ENCODE assay signal across 8 mouse cellular contexts in genomic region chr7:142470808-142471413, GRCm38 (mm10). TPM values are rescaled to one million over a fixed set of nuclear protein-coding genes. Genes with fewer than 3 reads are reported as not detected.
DNase-seq lines count a peak whose midpoint lies in the region; TF ChIP-seq lines count a peak whose summit lies in the region.

No protein-coding gene starts in this region.

- H3K4me3 ChIP-seq in bone marrow macrophage, adult 2 months (ENCODE audit: insufficient read depth, low read length), result no peak overlapping the region
- H3K4me3 ChIP-seq in heart, adult 2 months, result no peak overlapping the region

- H3K36me3 ChIP-seq in heart, adult 2 months (ENCODE audit: control insufficient read depth, insufficient read depth, low read length), result no peaks in the 10 kb centered on the region

- no peak for TF ChIP-seq CTCF in bone marrow macrophage, adult 2 months (IDR thresholded peaks at IDR 0.05; ENCODE audit: low read depth, low read length)
- TF ChIP-seq CTCF in heart, adult 2 months (IDR thresholded peaks at IDR 0.05), result no peak

- DNase-seq in layer of hippocampus, adult 9-11 months, result peak; percentile 33
- DNase-seq in layer of hippocampus, adult 8-10 months (ENCODE audit: low spot score in 2 of 2), result no peak
- peak; percentile 71 to 77 for DNase-seq in heart, adult 2 months
- peak; percentile 59 for DNase-seq in kidney, postnatal 14 days
- peak; percentile 51 for DNase-seq in neural tube, embryonic 10.5 days (ENCODE audit: extremely low spot score, low spot score)
- no peak for DNase-seq in right cerebral cortex, postnatal 14 days
- no peak for DNase-seq in right cerebral cortex, adult 18-20 months

- no peak for TF ChIP-seq POLR2A in bone marrow macrophage, adult 2 months (IDR thresholded peaks at IDR 0.05; ENCODE audit: borderline replicate concordance, low read depth, low read length)
- peak; percentile 51; the same call in 1 of the 2 replicates for TF ChIP-seq POLR2A in heart, adult 2 months (IDR thresholded peaks at IDR 0.05; ENCODE audit: insufficient read depth, low read depth, low read length)

- peak overlapping the region; percentile 15 for H3K27ac ChIP-seq in bone marrow macrophage, adult 2 months (ENCODE audit: insufficient read depth, low read depth, low read length)
- H3K27ac ChIP-seq in heart, adult 2 months, result peak overlapping the region; percentile 75

- H3K4me1 ChIP-seq in bone marrow macrophage, adult 2 months (ENCODE audit: control insufficient read depth, insufficient read depth, low read length), result peaks cover 16% of the 10 kb centered on the region
- peaks cover 17% of the 10 kb centered on the region for H3K4me1 ChIP-seq in heart, adult 2 months (ENCODE audit: control insufficient read depth, insufficient read depth, low read length)

- intact Hi-C loops in heart, adult 2 months (cut with DNase I), result no loop called here

- 11% methylated on average over 4 of the region's 4 CpGs for WGBS in heart, adult 2 months

- H3K79me2 ChIP-seq in heart, adult 2 months (replicated peaks; ENCODE audit: control insufficient read depth, insufficient read depth, low read length), result no peaks in the 10 kb centered on the region

- H3K9ac ChIP-seq in heart, adult 2 months (ENCODE audit: low read depth, low read length), result no peak overlapping the region; the same call in 1 of the 2 replicates

- peak; percentile 23; the same call in 1 of the 2 replicates for TF ChIP-seq EP300 in heart, adult 2 months (IDR thresholded peaks at IDR 0.05; ENCODE audit: insufficient read depth, low read depth, low read length)

- no peaks in the 10 kb centered on the region for H3K27me3 ChIP-seq in heart, adult 2 months (ENCODE audit: control insufficient read depth, insufficient read depth, low read length)

RNA-seq across cellular contexts. Expression of gene Lsp1, which starts 10.3 kb away (rescaled TPM):
- total RNA-seq in layer of hippocampus, adult 8-10 months (2022), result 10 to 100 TPM in 2 of 4 experiments, 1 to 10 TPM in 2; 2.2 to 18.3 (median 8.4) TPM
- polyA plus RNA-seq in bone marrow macrophage, adult 2 months (2012; ENCODE audit: insufficient read depth, insufficient read length, missing spikeins), result 320 and 327 TPM in 2 replicates
- total RNA-seq in heart, adult 2 months (2021), result 10 to 100 TPM; 28.4 to 35.0 TPM
- 96.6 and 107 TPM in 2 replicates for polyA plus RNA-seq in heart, adult 2 months (2012; rRNA removed)

RNA-seq across cellular contexts. Expression of gene Tnnt3, which starts 27.7 kb away (rescaled TPM):
- total RNA-seq in layer of hippocampus, adult 8-10 months (2022), result 1 to 10 TPM in 2 of 4 experiments, not detected in 2; 1.2 to 3.8 TPM
- 5.1 and 6.0 TPM in 2 replicates for polyA plus RNA-seq in bone marrow macrophage, adult 2 months (2012; ENCODE audit: insufficient read depth, insufficient read length, missing spikeins)
- 1 to 10 TPM; 1.1 to 1.3 TPM for total RNA-seq in heart, adult 2 months (2021)
- 1.8 TPM in 1 of 2 replicates, not detected in the other for polyA plus RNA-seq in heart, adult 2 months (2012; rRNA removed)

RNA-seq across cellular contexts. Expression of gene Tnni2, which starts 29.3 kb away (rescaled TPM):
- total RNA-seq in layer of hippocampus, adult 8-10 months (2022), result 1 to 10 TPM; 1.2 to 4.9 (median 2.7) TPM
- polyA plus RNA-seq in bone marrow macrophage, adult 2 months (2012; ENCODE audit: insufficient read depth, insufficient read length, missing spikeins), result 10.2 and 13.8 TPM in 2 replicates
- total RNA-seq in heart, adult 2 months (2021), result 1 to 10 TPM; 2.7 to 3.0 TPM
- 5.9 and 7.5 TPM in 2 replicates for polyA plus RNA-seq in heart, adult 2 months (2012; rRNA removed)

RNA-seq across cellular contexts. Expression of gene Syt8, which starts 36.3 kb away (rescaled TPM):
- total RNA-seq in layer of hippocampus, adult 8-10 months (2022), result 1 to 10 TPM in 2 of 4 experiments, under 1 TPM in 1, not detected in 1; 0.29 to 2.3 (median 1.9) TPM
- polyA plus RNA-seq in bone marrow macrophage, adult 2 months (2012; ENCODE audit: insufficient read depth, insufficient read length, missing spikeins), result 5.6 TPM in 2 replicates
- total RNA-seq in heart, adult 2 months (2021), result not detected
- not detected in 2 replicates for polyA plus RNA-seq in heart, adult 2 months (2012; rRNA removed)

Comparison
In these comparisons a context has a peak if more than half of its experiments do, and no peak if none do; other contexts are left out.
1. DNase-seq: peak in layer of hippocampus, adult 9-11 months (single experiment), heart, adult 2 months (2 of 2), kidney, postnatal 14 days (single experiment) and neural tube, embryonic 10.5 days (single experiment); none in layer of hippocampus, adult 8-10 months (0 of 2), right cerebral cortex, postnatal 14 days (single experiment) and right cerebral cortex, adult 18-20 months (single experiment).